Mouse (Mus musculus) lung, adult 2 months (tissue): Measurements from ENCODE around the gene Ing4.

Source experiments
- CTCF ChIP-seq: fragments of 200-500 bp; IDR thresholded peaks from 2 replicates; pipeline ENCODE4 v1.5.1; 2011; ENCODE audit warnings: mild to moderate bottlenecking, low read length, control low read depth; ENCODE audit not compliant: insufficient read depth
- POLR2A ChIP-seq: fragments of 200-500 bp; IDR thresholded peaks from 2 replicates; pipeline ENCODE4 v1.6.1; 2011; ENCODE audit warnings: low read depth, mild to moderate bottlenecking, control low read depth, low read length, borderline replicate concordance; ENCODE audit errors: extremely low read depth

DNA sequence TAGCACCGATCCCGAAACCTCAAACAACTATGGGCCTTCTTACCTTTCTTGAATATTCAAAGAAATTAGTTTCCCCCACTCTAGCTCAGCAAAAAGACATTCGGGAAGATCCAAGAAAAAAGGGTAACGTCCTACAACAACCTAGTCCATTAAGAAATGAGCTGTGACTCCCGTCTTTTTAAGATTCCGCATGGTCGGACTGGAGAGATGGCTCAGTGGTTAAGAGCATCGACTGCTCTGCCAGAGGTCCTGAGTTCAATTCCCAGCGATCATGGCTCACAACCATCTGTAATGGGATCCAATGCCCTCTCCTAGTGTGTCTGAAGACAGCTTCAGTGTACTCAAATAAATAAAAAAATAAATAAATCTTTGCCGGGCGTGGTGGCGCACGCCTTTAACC, 31.5 kb upstream of the Ing4 start:
- TF ChIP-seq CTCF = no peak
- no peak for TF ChIP-seq POLR2A
